Mouse (Mus musculus) CH12.LX (cell line): ENCODE measurements around the gene Cftr. TPM values are rescaled to one million over a fixed set of nuclear protein-coding genes. Genes with fewer than 3 reads are reported as not detected.

ENCODE experiments used
- DNase-seq: peaks from one replicate; pipeline ENCODE4 v3.0.0-alpha.2; 2013; ENCODE audit errors: extremely low read depth
- H3K27ac ChIP-seq: 2 replicates; pipeline ENCODE4 v1.5.1; 2012; ENCODE audit warnings: low read depth, mild to moderate bottlenecking, control low read depth, moderate library complexity; ENCODE audit not compliant: insufficient read depth
- H3K27me3 ChIP-seq: replicated peaks from 2 replicates; pipeline ENCODE3; 2012; ENCODE audit warnings: inconsistent platforms
- H3K36me3 ChIP-seq, 2 experiments: replicated peaks in 1 of 2; 2 replicates each; pipeline versions ENCODE3 to v1.6.1; 2012; ENCODE audit warnings: inconsistent platforms in 1 of 2, low read length in 1 of 2, mild to moderate bottlenecking in 1 of 2, mixed read lengths in 1 of 2, moderate library complexity in 1 of 2; ENCODE audit not compliant: control insufficient read depth in 1 of 2, insufficient read depth in 1 of 2
- H3K4me1 ChIP-seq, 2 experiments: 2 replicates each; pipeline ENCODE4 v1.6.1; 2012; ENCODE audit warnings: inconsistent platforms in 1 of 2, moderate library complexity in 1 of 2; ENCODE audit not compliant: insufficient read depth in 2 of 2, control insufficient read depth in 1 of 2
- H3K4me2 ChIP-seq: 2 replicates; pipeline ENCODE4 v1.6.1; 2012; ENCODE audit warnings: low read depth, mild to moderate bottlenecking, control low read depth; ENCODE audit not compliant: poor library complexity, insufficient read depth, severe bottlenecking
- H3K4me3 ChIP-seq, 3 experiments: fragments of 150-350 bp in 1 of 3; sonication (generic) in 1 of 3; replicated peaks in 1 of 3; 2 replicates each; pipeline versions ENCODE3 to v1.5.1; 2011 to 2012; ENCODE audit warnings: low read depth in 2 of 3, low read length in 2 of 3, mild to moderate bottlenecking in 2 of 3, moderate library complexity in 2 of 3, control low read depth in 1 of 3, improper control_type of control experiment in 1 of 3, inconsistent platforms in 1 of 3, mixed read lengths in 1 of 3; ENCODE audit not compliant: poor library complexity in 1 of 3
- H3K79me2 ChIP-seq: replicated peaks from 2 replicates; pipeline ENCODE4 v1.6.1; 2012; ENCODE audit warnings: mild to moderate bottlenecking, moderate library complexity; ENCODE audit not compliant: control insufficient read depth, poor library complexity, insufficient read depth, severe bottlenecking; ENCODE audit errors: extremely low read depth
- H3K9ac ChIP-seq: 2 replicates; pipeline ENCODE4 v1.6.1; 2012; ENCODE audit warnings: low read depth, mild to moderate bottlenecking, control low read depth, moderate library complexity; ENCODE audit not compliant: insufficient read depth
- H3K9me3 ChIP-seq: replicated peaks from 2 replicates; pipeline ENCODE3; 2012; ENCODE audit warnings: low read length, inconsistent platforms, mixed read lengths
- BHLHE40 ChIP-seq: IDR thresholded peaks from 2 replicates; pipeline ENCODE4 v1.6.1; 2011; ENCODE audit warnings: mild to moderate bottlenecking, low read depth, low read length, improper control_type of control experiment
- CHD2 ChIP-seq: IDR thresholded peaks from 2 replicates; pipeline ENCODE4 v1.6.1; 2011; ENCODE audit warnings: low read length, improper control_type of control experiment
- E2F4 ChIP-seq: IDR thresholded peaks from 2 replicates; pipeline ENCODE4 v1.6.1; 2011; ENCODE audit warnings: low read depth, low read length, improper control_type of control experiment; ENCODE audit not compliant: insufficient replicate concordance
- ELF1 ChIP-seq: IDR thresholded peaks from 2 replicates; pipeline ENCODE4 v1.6.1; 2014; ENCODE audit warnings: low read depth, mild to moderate bottlenecking, inconsistent platforms, low read length, improper control_type of control experiment
- GABPA ChIP-seq: IDR thresholded peaks from 2 replicates; pipeline ENCODE4 v1.6.1; 2012; ENCODE audit warnings: low read depth, low read length, improper control_type of control experiment, inconsistent platforms; ENCODE audit not compliant: insufficient replicate concordance
- JUN ChIP-seq: IDR thresholded peaks from 2 replicates; pipeline ENCODE4 v1.6.1; 2011; ENCODE audit warnings: low read depth, mild to moderate bottlenecking, low read length, improper control_type of control experiment, moderate library complexity; ENCODE audit not compliant: insufficient read depth
- KAT2A ChIP-seq: IDR thresholded peaks from 2 replicates; pipeline ENCODE4 v1.6.1; 2012; ENCODE audit warnings: low read length, improper control_type of control experiment, inconsistent platforms; ENCODE audit not compliant: insufficient replicate concordance
- MAX ChIP-seq: IDR thresholded peaks from 2 replicates; pipeline ENCODE4 v1.6.1; 2011; ENCODE audit warnings: low read length, improper control_type of control experiment
- MAZ ChIP-seq: IDR thresholded peaks from 2 replicates; pipeline ENCODE4 v1.6.1; 2012; ENCODE audit warnings: low read depth, mild to moderate bottlenecking, inconsistent platforms, low read length, improper control_type of control experiment, moderate library complexity
- MEF2A ChIP-seq: IDR thresholded peaks from 2 replicates; pipeline ENCODE4 v1.6.1; 2014; ENCODE audit warnings: low read depth, mild to moderate bottlenecking, inconsistent platforms, low read length, improper control_type of control experiment, borderline replicate concordance
- NELFE ChIP-seq: IDR thresholded peaks from 2 replicates; pipeline ENCODE4 v1.6.1; 2011; ENCODE audit warnings: low read depth, low read length, improper control_type of control experiment
- NRF1 ChIP-seq: IDR thresholded peaks from 2 replicates; pipeline ENCODE4 v1.6.1; 2014; ENCODE audit warnings: low read depth, mild to moderate bottlenecking, inconsistent platforms, low read length, improper control_type of control experiment, moderate library complexity
- PAX5 ChIP-seq: IDR thresholded peaks from 2 replicates; pipeline ENCODE4 v1.6.1; 2012; ENCODE audit warnings: low read length, inconsistent platforms, mixed read lengths
- POLR2A ChIP-seq: IDR thresholded peaks from 2 replicates; pipeline ENCODE4 v1.6.1; 2011; ENCODE audit warnings: low read depth, mild to moderate bottlenecking, improper control_type of control experiment, low read length
- RCOR1 ChIP-seq: conservative IDR thresholded peaks from 2 replicates; pipeline ENCODE4 v1.6.1; 2012; ENCODE audit warnings: low read depth, mild to moderate bottlenecking, inconsistent platforms, low read length, improper control_type of control experiment
- TBP ChIP-seq: conservative IDR thresholded peaks from 2 replicates; pipeline ENCODE4 v1.6.1; 2011; ENCODE audit warnings: low read depth, low read length, improper control_type of control experiment
- USF2 ChIP-seq: conservative IDR thresholded peaks from 2 replicates; pipeline ENCODE4 v1.6.1; 2011; ENCODE audit warnings: low read depth, low read length, improper control_type of control experiment
- ZC3H11A ChIP-seq: IDR thresholded peaks from 2 replicates; pipeline ENCODE4 v1.6.1; 2012; ENCODE audit warnings: low read depth, mild to moderate bottlenecking, inconsistent platforms, low read length, improper control_type of control experiment
- ZKSCAN1 ChIP-seq: IDR thresholded peaks from 2 replicates; pipeline ENCODE4 v1.6.1; 2012; ENCODE audit warnings: low read depth, inconsistent platforms, low read length, improper control_type of control experiment, borderline replicate concordance
- ZMIZ1 ChIP-seq: IDR thresholded peaks from 2 replicates; pipeline ENCODE4 v1.6.1; 2012; ENCODE audit warnings: low read depth, mild to moderate bottlenecking, inconsistent platforms, low read length, improper control_type of control experiment
- ZNF384 ChIP-seq: IDR thresholded peaks from 2 replicates; pipeline ENCODE4 v1.6.1; 2012; ENCODE audit warnings: low read depth, low read length, improper control_type of control experiment, inconsistent platforms
- dilution Hi-C: fragments of 300-500 bp; cut with MboI; formaldehyde crosslinking; loops from 2 replicates; pipeline ENCODE4 v1.14.3; 2020; ENCODE audit warnings: low sequenced_read_pairs; ENCODE audit not compliant: extremely low pct_unique_long_range_greater_than_20kb, extremely low pct_ligation_motif_present
- in situ Hi-C: fragments of 300-500 bp; cut with MboI; formaldehyde crosslinking; loops from 3 replicates; pipeline ENCODE4 v1.14.3; 2019; ENCODE audit warnings: low sequenced_read_pairs, low pct_ligation_motif_present, low pct_unique_long_range_greater_than_20kb, mixed read lengths
- polyA plus RNA-seq: library from polyadenylated mRNA; unstranded; fragments of >175 nt; gene quantifications from 2 replicates; pipeline ENCODE4 v1.2.1, GENCODE M21; 2012; ENCODE audit warnings: low read depth; ENCODE audit not compliant: insufficient read length
- total RNA-seq, 2 experiments: library from RNA; depleted of rRNA; stranded (reverse); fragments of 300-350 nt in 1 of 2; fragments of >200 nt in 1 of 2; gene quantifications; 2 replicates each; pipeline ENCODE4 v1.2.3; 2012 to 2014

Cftr gene
- total and polyA plus RNA-seq, 3 experiments, result not detected

DNA sequence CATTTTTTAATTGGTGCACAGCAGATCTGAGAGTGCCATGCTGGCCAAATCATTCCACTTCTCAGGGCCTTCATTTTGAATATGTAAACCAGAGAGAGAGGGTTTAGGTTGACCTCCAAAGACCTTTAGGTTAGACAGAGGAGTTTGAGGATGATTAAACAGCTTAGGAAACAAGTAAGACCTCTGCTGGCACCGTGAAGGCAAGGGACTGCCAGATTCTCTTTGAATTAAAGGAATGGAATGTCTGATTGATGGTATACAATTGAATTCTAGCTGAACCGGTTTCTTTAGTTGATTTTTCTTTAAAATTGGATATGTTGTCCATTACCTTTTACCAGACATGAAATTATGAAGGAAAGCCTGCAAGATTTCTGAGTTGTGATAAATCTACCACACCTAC lies 140.5 kb downstream of the Cftr start:
- in situ Hi-C loops (no loop called here), dilution Hi-C loops (no loop called here)
- no peaks in the 10 kb centered on the region for H3K27me3 ChIP-seq

DNA sequence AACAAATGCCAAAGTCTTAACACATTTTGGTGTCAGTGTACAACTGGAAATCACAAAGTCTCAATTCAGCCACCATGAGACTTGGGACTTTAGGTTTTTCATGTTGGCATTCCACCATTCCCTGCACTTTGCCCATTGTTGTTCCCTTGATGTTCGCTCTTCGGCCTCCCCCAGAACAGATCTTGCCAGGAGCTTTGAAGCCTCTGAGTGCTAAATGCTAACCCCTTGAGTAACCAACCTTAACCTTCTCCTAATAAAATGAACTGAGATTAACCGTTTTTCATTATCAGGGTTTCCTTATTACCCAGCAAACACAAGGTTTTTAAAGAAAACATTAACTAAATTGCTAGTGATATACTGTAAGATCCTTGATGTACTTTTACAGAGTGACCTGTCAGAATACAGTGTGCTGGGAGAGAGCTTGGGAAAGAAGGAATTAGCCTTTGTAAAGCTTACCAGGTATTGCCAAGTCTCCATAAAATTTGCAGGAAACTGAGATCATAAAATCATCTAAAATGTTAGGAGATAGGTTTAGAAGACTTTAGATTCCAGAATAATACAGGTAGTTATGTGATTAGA lies 144.0 kb downstream of the Cftr start:
- TF ChIP-seq MEF2A (no peak), ZC3H11A (no peak), BHLHE40 (no peak), USF2 (no peak), ZKSCAN1 (no peak), POLR2A (no peak), KAT2A (no peak), NRF1 (no peak), ZMIZ1 (no peak), E2F4 (no peak), RCOR1 (no peak)
- Histone ChIP-seq H3K9me3 (no peaks in the 10 kb centered on the region), H3K4me1 (no peaks in the 10 kb centered on the region), H3K4me2 (no peak overlapping the region), H3K4me3 (no peak overlapping the region), H3K27me3 (no peaks in the 10 kb centered on the region), H3K79me2 (no peaks in the 10 kb centered on the region), H3K36me3 (no peaks in the 10 kb centered on the region), H3K27ac (no peak overlapping the region), H3K9ac (no peak overlapping the region)
- no peak for DNase-seq
- dilution Hi-C loops, result no loop called here
- in situ Hi-C loops, result no loop called here

More for the DNA sequence above, 140.5 kb downstream of the Cftr start:
- DNase-seq, result no peak
- H3K4me2 ChIP-seq, result no peak overlapping the region
- H3K4me1 ChIP-seq, result no peaks in the 10 kb centered on the region
- no peak overlapping the region for H3K9ac ChIP-seq
- TF ChIP-seq MAX (no peak), ZNF384 (no peak)
- TF ChIP-seq, all 38 proteins: peak for 0
- Histone ChIP-seq H3K4me3 (no peak overlapping the region), H3K9me3 (no peaks in the 10 kb centered on the region), H3K36me3 (no peaks in the 10 kb centered on the region), H3K27ac (no peak overlapping the region), H3K79me2 (no peaks in the 10 kb centered on the region)

DNA sequence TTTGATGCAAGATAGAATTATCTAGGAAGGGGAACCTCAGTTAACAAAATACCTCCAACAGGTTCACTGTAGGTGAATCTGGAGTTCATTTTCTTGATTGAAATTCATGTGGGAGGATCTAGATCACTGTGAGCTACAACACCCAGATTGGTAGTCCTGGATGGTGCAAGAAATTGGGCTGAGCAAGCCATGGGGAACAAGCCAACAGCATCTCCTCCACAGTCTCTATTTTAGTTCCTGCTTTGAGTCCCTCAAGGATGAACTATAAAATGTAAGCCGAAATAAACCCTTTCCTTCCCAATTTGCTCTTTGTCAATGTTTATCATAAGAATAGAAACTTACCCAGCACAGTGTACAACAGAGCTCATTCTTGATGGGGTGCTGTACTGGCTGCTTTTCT lies 152.5 kb downstream of the Cftr start:
- Histone ChIP-seq H3K9ac (no peak overlapping the region), H3K36me3 (no peaks in the 10 kb centered on the region), H3K4me2 (no peak overlapping the region), H3K4me3 (no peak overlapping the region), H3K4me1 (peaks cover 0 to 12% of the 10 kb centered on the region in 2 experiments; a peak in 2 of 4 replicates), H3K27ac (no peak overlapping the region), H3K79me2 (no peaks in the 10 kb centered on the region), H3K9me3 (no peaks in the 10 kb centered on the region), H3K27me3 (no peaks in the 10 kb centered on the region)
- in situ Hi-C loops (no loop called here), dilution Hi-C loops (no loop called here)
- no peak for DNase-seq
- TF ChIP-seq JUN, result no peak
- no peak for TF ChIP-seq CHD2
- no peak for TF ChIP-seq KAT2A
- TF ChIP-seq ZNF384, result no peak
- TF ChIP-seq ELF1, result no peak
- no peak for TF ChIP-seq GABPA
- TF ChIP-seq TBP, result no peak
- no peak for TF ChIP-seq ZKSCAN1
- no peak for TF ChIP-seq MAZ
- TF ChIP-seq PAX5, result no peak
- no peak for TF ChIP-seq NELFE
- no peak for TF ChIP-seq RCOR1
